Mouse (Mus musculus) liver, adult 2 months (tissue): ENCODE data around the gene Sox12.

ENCODE experiments used
- CTCF ChIP-seq: fragments of 200-500 bp; IDR thresholded peaks from 2 replicates; pipeline ENCODE4 v1.5.1; 2011; ENCODE audit warnings: low read depth, low read length, control low read depth
- POLR2A ChIP-seq: fragments of 200-500 bp; IDR thresholded peaks from 2 replicates; pipeline ENCODE4 v1.6.1; 2011; ENCODE audit warnings: low read length, control low read depth; ENCODE audit not compliant: insufficient read depth; ENCODE audit errors: extremely low read depth

GRCm38 (mm10) chr2:152376345-152376741 is 21.5 kb downstream of the Sox12 start, which contains the start of gene Nrsn2:
- TF ChIP-seq CTCF (no peak), POLR2A (no peak)
